ENCODE assay signal across 9 mouse cellular contexts in genomic region chr9:65404331-65405183, GRCm38 (mm10). TPM values are rescaled to one million over a fixed set of nuclear protein-coding genes. Genes with fewer than 3 reads are reported as not detected.
DNase-seq lines count a peak whose midpoint lies in the region; ATAC-seq and TF ChIP-seq lines count a peak whose summit lies in the region.
"Had no signal": no experiment of that assay in that cellular context is flagged by ENCODE, and none has a peak within 500 bp of the region (broad histone marks: within the 10 kb centered on the region; RNA-seq: fewer than 3 reads in every experiment).

No protein-coding gene starts in this region.

- no peaks in the 10 kb centered on the region for H3K9me3 ChIP-seq in forebrain, embryonic 13.5 days (replicated peaks)
- no peaks in the 10 kb centered on the region for H3K9me3 ChIP-seq in forebrain, embryonic 16.5 days (ENCODE audit: control insufficient read depth, low read length)
- no peaks in the 10 kb centered on the region for H3K9me3 ChIP-seq in stomach, postnatal 0 days (ENCODE audit: control insufficient read depth, low read length)
- H3K9me3 ChIP-seq: embryonic facial prominence, embryonic 13.5 days had no signal

- no peak for TF ChIP-seq CTCF in stomach, postnatal 0 days (IDR thresholded peaks at IDR 0.05; ENCODE audit: low read depth)

- WGBS in forebrain, embryonic 13.5 days, result 74% methylated on average over 15 of the region's 15 CpGs
- 62% methylated on average over 15 of the region's 15 CpGs for WGBS in forebrain, embryonic 16.5 days
- 55% methylated on average over 15 of the region's 15 CpGs for WGBS in stomach, postnatal 0 days

- DNase-seq in adrenal gland, postnatal 10 days, result peak; percentile 93
- DNase-seq in frontal cortex, postnatal 25 days (ENCODE audit: low spot score in 2 of 2), result peak; percentile 32 to 51
- peak; percentile 31 for DNase-seq in induced T-regulatory cell, adult 2 months (ENCODE audit: low read depth)
- peak; percentile 54 to 66 for DNase-seq in left cerebral cortex, postnatal 36 days (ENCODE audit: low spot score in 2 of 2)
- DNase-seq in stomach, postnatal 0 days (ENCODE audit: low spot score), result peak; percentile 41
- no peak for DNase-seq in neural tube, embryonic 10.5 days (ENCODE audit: extremely low spot score, low spot score)

- no peak overlapping the region for H3K4me2 ChIP-seq in forebrain, embryonic 13.5 days
- no peak overlapping the region for H3K4me2 ChIP-seq in forebrain, embryonic 16.5 days (ENCODE audit: low read length)
- H3K4me2 ChIP-seq in stomach, postnatal 0 days (replicated peaks; ENCODE audit: low read depth), result no peak overlapping the region
- H3K4me2 ChIP-seq: embryonic facial prominence, embryonic 13.5 days had no signal

- no peak overlapping the region for H3K4me3 ChIP-seq in forebrain, embryonic 13.5 days
- H3K4me3 ChIP-seq in forebrain, embryonic 16.5 days (replicated peaks; ENCODE audit: low read length), result no peak overlapping the region
- no peak overlapping the region for H3K4me3 ChIP-seq in stomach, postnatal 0 days (ENCODE audit: low read depth, low read length)
- H3K4me3 ChIP-seq: embryonic facial prominence, embryonic 13.5 days had no signal

- no peaks in the 10 kb centered on the region for H3K27me3 ChIP-seq in forebrain, embryonic 13.5 days
- H3K27me3 ChIP-seq in forebrain, embryonic 16.5 days (replicated peaks; ENCODE audit: control insufficient read depth, insufficient read depth, low read length), result no peaks in the 10 kb centered on the region
- H3K27me3 ChIP-seq in stomach, postnatal 0 days (ENCODE audit: control insufficient read depth, insufficient read depth, low read length), result no peaks in the 10 kb centered on the region
- H3K27me3 ChIP-seq: embryonic facial prominence, embryonic 13.5 days had no signal

- 0 out of 2 replicates have a peak overlapping the region, but pooled peaks have one; percentile 40 for H3K27ac ChIP-seq in forebrain, embryonic 13.5 days
- H3K27ac ChIP-seq in forebrain, embryonic 16.5 days (ENCODE audit: low read length), result no peak overlapping the region
- H3K27ac ChIP-seq in stomach, postnatal 0 days (replicated peaks), result no peak overlapping the region
- H3K27ac ChIP-seq: embryonic facial prominence, embryonic 13.5 days had no signal

- no peak for ATAC-seq in forebrain, embryonic 13.5 days
- ATAC-seq in forebrain, embryonic 16.5 days, result no peak
- ATAC-seq in stomach, postnatal 0 days (ENCODE audit: low FRiP score, low TSS enrichment), result no peak

- intact Hi-C loops in left cerebral cortex, postnatal 36 days (cut with DNase I), result no loop called here

- H3K9ac ChIP-seq in forebrain, embryonic 13.5 days, result no peak overlapping the region
- no peak overlapping the region for H3K9ac ChIP-seq in forebrain, embryonic 16.5 days (replicated peaks; ENCODE audit: low read depth, low read length)
- no peak overlapping the region for H3K9ac ChIP-seq in stomach, postnatal 0 days (ENCODE audit: low read length)
- H3K9ac ChIP-seq: embryonic facial prominence, embryonic 13.5 days had no signal

- no peaks in the 10 kb centered on the region for H3K36me3 ChIP-seq in forebrain, embryonic 13.5 days (ENCODE audit: poor library complexity, severe bottlenecking)
- H3K36me3 ChIP-seq in forebrain, embryonic 16.5 days (ENCODE audit: control insufficient read depth, insufficient read depth), result no peaks in the 10 kb centered on the region
- H3K36me3 ChIP-seq in stomach, postnatal 0 days (ENCODE audit: control insufficient read depth, insufficient read depth, low read length), result no peaks in the 10 kb centered on the region
- H3K36me3 ChIP-seq: embryonic facial prominence, embryonic 13.5 days had no signal

- no peak for TF ChIP-seq EP300 in stomach, postnatal 0 days (optimal IDR thresholded peaks at IDR 0.05)

- H3K4me1 ChIP-seq in forebrain, embryonic 13.5 days, result peaks cover 9% of the 10 kb centered on the region
- H3K4me1 ChIP-seq in forebrain, embryonic 16.5 days (replicated peaks; ENCODE audit: control insufficient read depth, insufficient read depth, low read length), result peaks cover 3% of the 10 kb centered on the region; the same call in 1 of the 2 replicates
- H3K4me1 ChIP-seq in stomach, postnatal 0 days (replicated peaks; ENCODE audit: control insufficient read depth, insufficient read depth), result 0 out of 2 replicates have a peak, but pooled peaks cover 4% of the 10 kb centered on the region

RNA-seq across cellular contexts. Expression of gene Rasl12, which starts 6.3 kb away (rescaled TPM):
- 6.3 and 6.5 TPM in 2 replicates for polyA plus RNA-seq in forebrain, embryonic 13.5 days (2015; fragmentation: Nextera tagmentation; extraction: Ambion mirVana)
- 6.7 and 6.8 TPM in 2 replicates for polyA plus RNA-seq in forebrain, embryonic 16.5 days (2015; fragmentation: Nextera tagmentation; extraction: Ambion mirVana)
- total RNA-seq in adrenal gland, postnatal 10 days (2021), result 10 to 100 TPM; 32.3 to 76.7 TPM
- total RNA-seq in left cerebral cortex, postnatal 36 days (2021), result 1 to 10 TPM; 3.4 to 3.5 TPM
- 3.7 and 3.9 TPM in 2 replicates for polyA plus RNA-seq in stomach, postnatal 0 days (2015; fragmentation: Nextera tagmentation; extraction: Ambion mirVana)

RNA-seq across cellular contexts. Expression of gene Kbtbd13, which starts 13.1 kb away (rescaled TPM):
- polyA plus RNA-seq in forebrain, embryonic 13.5 days (2015; fragmentation: Nextera tagmentation; extraction: Ambion mirVana), result 0.50 and 0.70 TPM in 2 replicates
- polyA plus RNA-seq in forebrain, embryonic 16.5 days (2015; fragmentation: Nextera tagmentation; extraction: Ambion mirVana), result 0.81 and 1.2 TPM in 2 replicates
- 1 to 10 TPM in 1 of 2 experiments, under 1 TPM in 1; 0.84 to 3.9 TPM for total RNA-seq in adrenal gland, postnatal 10 days (2021)
- under 1 TPM; 0.17 to 0.18 TPM for total RNA-seq in left cerebral cortex, postnatal 36 days (2021)
- 0.38 and 0.49 TPM in 2 replicates for polyA plus RNA-seq in stomach, postnatal 0 days (2015; fragmentation: Nextera tagmentation; extraction: Ambion mirVana)

RNA-seq across cellular contexts. Expression of gene Slc51b, which starts 18.2 kb away (rescaled TPM):
- polyA plus RNA-seq in forebrain, embryonic 13.5 days (2015; fragmentation: Nextera tagmentation; extraction: Ambion mirVana), result not detected in 2 replicates
- polyA plus RNA-seq in forebrain, embryonic 16.5 days (2015; fragmentation: Nextera tagmentation; extraction: Ambion mirVana), result not detected in 2 replicates
- under 1 TPM; 0.45 to 0.78 TPM for total RNA-seq in adrenal gland, postnatal 10 days (2021)
- total RNA-seq in left cerebral cortex, postnatal 36 days (2021), result not detected
- not detected in 2 replicates for polyA plus RNA-seq in stomach, postnatal 0 days (2015; fragmentation: Nextera tagmentation; extraction: Ambion mirVana)
- polyA plus RNA-seq: embryonic facial prominence, embryonic 13.5 days had no signal

RNA-seq across cellular contexts. Expression of gene Mtfmt, which starts 31.0 kb away (rescaled TPM):
- polyA plus RNA-seq in forebrain, embryonic 13.5 days (2015; fragmentation: Nextera tagmentation; extraction: Ambion mirVana), result 20.9 and 21.2 TPM in 2 replicates
- polyA plus RNA-seq in forebrain, embryonic 16.5 days (2015; fragmentation: Nextera tagmentation; extraction: Ambion mirVana), result 22.7 and 23.5 TPM in 2 replicates
- 10 to 100 TPM; 11.2 to 14.1 TPM for total RNA-seq in adrenal gland, postnatal 10 days (2021)
- 10 to 100 TPM; 16.6 to 19.0 TPM for total RNA-seq in left cerebral cortex, postnatal 36 days (2021)
- polyA plus RNA-seq in stomach, postnatal 0 days (2015; fragmentation: Nextera tagmentation; extraction: Ambion mirVana), result 11.5 and 12.4 TPM in 2 replicates

RNA-seq across cellular contexts. Expression of gene Ubap1l, which starts 43.7 kb away (rescaled TPM):
- polyA plus RNA-seq in forebrain, embryonic 13.5 days (2015; fragmentation: Nextera tagmentation; extraction: Ambion mirVana), result 0.30 and 0.58 TPM in 2 replicates
- 0.31 and 0.98 TPM in 2 replicates for polyA plus RNA-seq in forebrain, embryonic 16.5 days (2015; fragmentation: Nextera tagmentation; extraction: Ambion mirVana)
- under 1 TPM in 1 of 2 experiments, not detected in 1; 0.45 TPM for total RNA-seq in adrenal gland, postnatal 10 days (2021)
- total RNA-seq in left cerebral cortex, postnatal 36 days (2021), result 1 to 10 TPM; 1.3 to 4.5 TPM
- not detected in 2 replicates for polyA plus RNA-seq in stomach, postnatal 0 days (2015; fragmentation: Nextera tagmentation; extraction: Ambion mirVana)
